Mouse (Mus musculus): ENCODE data around the gene Coro1a. TPM values are rescaled to one million over a fixed set of nuclear protein-coding genes. Genes with fewer than 3 reads are reported as not detected.

Gene Coro1a
- total and polyA plus RNA-seq, 2 experiments from 2014 or later: 118 to 121 TPM

- WGBS: 85% methylated on average over 3 of the region's 3 CpGs
Observed at GRCm38 (mm10) chr7:126725077-126725476, 17.5 kb upstream of the Coro1a start.

GRCm38 (mm10) chr7:126721635-126722034 is 14.0 kb upstream of the Coro1a start:
- TF ChIP-seq CTCF (IDR thresholded peaks at IDR 0.05; ENCODE audit: low read depth): no peak
- no peak for ATAC-seq
- Histone ChIP-seq H3K4me1 (ENCODE audit: insufficient read depth) (no peaks in the 10 kb centered on the region), H3K9ac (no peak overlapping the region), H3K27me3 (ENCODE audit: insufficient read depth, low read length) (no peaks in the 10 kb centered on the region), H3K4me2 (ENCODE audit: low read depth) (no peak overlapping the region), H3K9me3 (ENCODE audit: low read length) (no peaks in the 10 kb centered on the region), H3K4me3 (ENCODE audit: low read depth, low read length) (no peak overlapping the region), H3K36me3 (ENCODE audit: insufficient read depth) (no peaks in the 10 kb centered on the region), H3K27ac (ENCODE audit: low read depth, low read length) (no peak overlapping the region)
- WGBS: 93% methylated on average over 13 of the region's 13 CpGs
- no peak for DNase-seq

More at GRCm38 (mm10) chr7:126725077-126725476, 17.5 kb upstream of the Coro1a start:
- Histone ChIP-seq H3K27me3 (ENCODE audit: insufficient read depth, low read length) (no peaks in the 10 kb centered on the region), H3K4me1 (ENCODE audit: insufficient read depth) (no peaks in the 10 kb centered on the region), H3K4me3 (ENCODE audit: low read depth, low read length) (no peak overlapping the region), H3K4me2 (ENCODE audit: low read depth) (no peak overlapping the region), H3K27ac (ENCODE audit: low read depth, low read length) (no peak overlapping the region), H3K9ac (no peak overlapping the region), H3K36me3 (ENCODE audit: insufficient read depth) (no peaks in the 10 kb centered on the region), H3K9me3 (ENCODE audit: low read length) (no peaks in the 10 kb centered on the region)
- no peak for TF ChIP-seq CTCF (IDR thresholded peaks at IDR 0.05; ENCODE audit: low read depth)
- ATAC-seq (no peak), DNase-seq (no peak)

- Histone ChIP-seq H3K9me3 (ENCODE audit: low read length) (no peaks in the 10 kb centered on the region), H3K9ac (no peak overlapping the region), H3K27ac (ENCODE audit: low read depth, low read length) (no peak overlapping the region), H3K4me2 (ENCODE audit: low read depth) (no peak overlapping the region), H3K36me3 (ENCODE audit: insufficient read depth) (no peaks in the 10 kb centered on the region), H3K4me1 (ENCODE audit: insufficient read depth) (no peaks in the 10 kb centered on the region), H3K27me3 (ENCODE audit: insufficient read depth, low read length) (no peaks in the 10 kb centered on the region), H3K4me3 (ENCODE audit: low read depth, low read length) (no peak overlapping the region)
- DNase-seq (no peak), ATAC-seq (no peak)
- WGBS: 92% methylated on average over 5 of the region's 5 CpGs
- no peak for TF ChIP-seq CTCF (IDR thresholded peaks at IDR 0.05; ENCODE audit: low read depth)
Observed at GRCm38 (mm10) chr7:126718787-126719337, 11.3 kb upstream of the Coro1a start.

GRCm38 (mm10) chr7:126717566-126717965 is 10.0 kb upstream of the Coro1a start:
- DNase-seq: no peak
- WGBS: 86% methylated on average over 3 of the region's 3 CpGs
- no peak for TF ChIP-seq CTCF (IDR thresholded peaks at IDR 0.05; ENCODE audit: low read depth)
- Histone ChIP-seq H3K27me3 (ENCODE audit: insufficient read depth, low read length) (no peaks in the 10 kb centered on the region), H3K4me2 (ENCODE audit: low read depth) (no peak overlapping the region), H3K9me3 (ENCODE audit: low read length) (no peaks in the 10 kb centered on the region), H3K4me1 (ENCODE audit: insufficient read depth) (no peaks in the 10 kb centered on the region), H3K27ac (ENCODE audit: low read depth, low read length) (no peak overlapping the region), H3K9ac (no peak overlapping the region), H3K4me3 (ENCODE audit: low read depth, low read length) (no peak overlapping the region), H3K36me3 (ENCODE audit: insufficient read depth) (no peaks in the 10 kb centered on the region)
- ATAC-seq: no peak

GRCm38 (mm10) chr7:126715679-126716078 is 8.1 kb upstream of the Coro1a start:
- Histone ChIP-seq H3K27ac (ENCODE audit: low read depth, low read length) (no peak overlapping the region), H3K36me3 (ENCODE audit: insufficient read depth) (no peaks in the 10 kb centered on the region), H3K4me3 (ENCODE audit: low read depth, low read length) (no peak overlapping the region), H3K27me3 (ENCODE audit: insufficient read depth, low read length) (no peaks in the 10 kb centered on the region), H3K9me3 (ENCODE audit: low read length) (no peaks in the 10 kb centered on the region), H3K9ac (no peak overlapping the region), H3K4me1 (ENCODE audit: insufficient read depth) (no peaks in the 10 kb centered on the region), H3K4me2 (ENCODE audit: low read depth) (no peak overlapping the region)
- 84% methylated on average over 4 of the region's 4 CpGs for WGBS
- DNase-seq (no peak), ATAC-seq (no peak)
- no peak for TF ChIP-seq CTCF (IDR thresholded peaks at IDR 0.05; ENCODE audit: low read depth)

- no peaks in the 10 kb centered on the region for H3K27me3 ChIP-seq (ENCODE audit: insufficient read depth, low read length)
- 81% methylated on average over 3 of the region's 3 CpGs for WGBS
- H3K4me1 ChIP-seq (ENCODE audit: insufficient read depth): no peaks in the 10 kb centered on the region
- no peak for DNase-seq
- no peak overlapping the region for H3K9ac ChIP-seq
- ATAC-seq: no peak
- H3K9me3 ChIP-seq (ENCODE audit: low read length): no peaks in the 10 kb centered on the region
- H3K27ac ChIP-seq (ENCODE audit: low read depth, low read length): no peak overlapping the region
- no peak for TF ChIP-seq CTCF (IDR thresholded peaks at IDR 0.05; ENCODE audit: low read depth)
- no peak overlapping the region for H3K4me2 ChIP-seq (ENCODE audit: low read depth)
- H3K36me3 ChIP-seq (ENCODE audit: insufficient read depth): no peaks in the 10 kb centered on the region
- no peak overlapping the region for H3K4me3 ChIP-seq (ENCODE audit: low read depth, low read length)
Observed at GRCm38 (mm10) chr7:126711910-126712309, 4.3 kb upstream of the Coro1a start.

- Histone ChIP-seq H3K4me3 (ENCODE audit: low read depth, low read length) (no peak overlapping the region), H3K9me3 (ENCODE audit: low read length) (no peaks in the 10 kb centered on the region), H3K27me3 (ENCODE audit: insufficient read depth, low read length) (no peaks in the 10 kb centered on the region), H3K27ac (ENCODE audit: low read depth, low read length) (no peak overlapping the region), H3K9ac (no peak overlapping the region), H3K4me2 (ENCODE audit: low read depth) (no peak overlapping the region), H3K4me1 (ENCODE audit: insufficient read depth) (no peaks in the 10 kb centered on the region), H3K36me3 (ENCODE audit: insufficient read depth) (no peaks in the 10 kb centered on the region)
- 70% methylated on average over 4 of the region's 4 CpGs for WGBS
- ATAC-seq (no peak), DNase-seq (no peak)
- TF ChIP-seq CTCF (IDR thresholded peaks at IDR 0.05; ENCODE audit: low read depth): no peak
Observed at GRCm38 (mm10) chr7:126710266-126710665, 2.7 kb upstream of the Coro1a start.
